Mouse (Mus musculus): ENCODE measurements around the gene Gm17482.

Gene Gm17482

GRCm38 (mm10) chr6:115291068-115291467 is 63.9 kb downstream of the Gm17482 start:
- no peak for DNase-seq (ENCODE audit: inconsistent age in 2 of 2, low spot score in 1 of 2)

GRCm38 (mm10) chr6:115291823-115292222 is 64.7 kb downstream of the Gm17482 start:
- no peak for DNase-seq (ENCODE audit: inconsistent age in 2 of 2, low spot score in 1 of 2)

- peak; percentile 36 to 64 for DNase-seq (ENCODE audit: inconsistent age in 2 of 2, low spot score in 1 of 2)
Observed at GRCm38 (mm10) chr6:115292621-115293020, 65.5 kb downstream of the Gm17482 start.

GRCm38 (mm10) chr6:115293877-115294276 is 66.7 kb downstream of the Gm17482 start:
- no peak for DNase-seq (ENCODE audit: inconsistent age in 2 of 2, low spot score in 1 of 2)

- DNase-seq (ENCODE audit: inconsistent age in 2 of 2, low spot score in 1 of 2), result no peak
Observed at GRCm38 (mm10) chr6:115307134-115307533, 80.0 kb downstream of the Gm17482 start.
